Mouse (Mus musculus): ENCODE results near the gene Npas3.

The Npas3 gene

GRCm38 (mm10) chr12:54048126-54048525, 799.6 kb downstream of the Npas3 start:
- no peak for DNase-seq (ENCODE audit: low read depth in 2 of 2, low spot score in 2 of 2)

GRCm38 (mm10) chr12:54049926-54050325, 801.4 kb downstream of the Npas3 start:
- DNase-seq (ENCODE audit: low read depth in 2 of 2, low spot score in 2 of 2) = no peak

- DNase-seq (ENCODE audit: low read depth in 2 of 2, low spot score in 2 of 2) = no peak
Measured at GRCm38 (mm10) chr12:54052939-54053338, 804.5 kb downstream of the Npas3 start.

GRCm38 (mm10) chr12:54053598-54053997, 805.1 kb downstream of the Npas3 start:
- DNase-seq (ENCODE audit: low read depth in 2 of 2, low spot score in 2 of 2) = no peak

GRCm38 (mm10) chr12:54060732-54061131, 812.3 kb downstream of the Npas3 start:
- no peak for DNase-seq (ENCODE audit: low read depth in 2 of 2, low spot score in 2 of 2)

GRCm38 (mm10) chr12:54061168-54061567, 812.7 kb downstream of the Npas3 start:
- DNase-seq (ENCODE audit: low read depth in 2 of 2, low spot score in 2 of 2) = no peak

GRCm38 (mm10) chr12:54064986-54065385, 816.5 kb downstream of the Npas3 start:
- DNase-seq (ENCODE audit: low read depth in 2 of 2, low spot score in 2 of 2) = no peak

- no peak for DNase-seq (ENCODE audit: low read depth in 2 of 2, low spot score in 2 of 2)
Measured at GRCm38 (mm10) chr12:54065607-54066006, 817.1 kb downstream of the Npas3 start.

- no peak for DNase-seq (ENCODE audit: low read depth in 2 of 2, low spot score in 2 of 2)
Measured at GRCm38 (mm10) chr12:54067419-54067818, 818.9 kb downstream of the Npas3 start.

GRCm38 (mm10) chr12:54067886-54068756, 819.6 kb downstream of the Npas3 start:
- no peak for DNase-seq (ENCODE audit: low read depth in 2 of 2, low spot score in 2 of 2)

- no peak for DNase-seq (ENCODE audit: low read depth in 2 of 2, low spot score in 2 of 2)
Measured at GRCm38 (mm10) chr12:54068757-54069146, 820.3 kb downstream of the Npas3 start.

GRCm38 (mm10) chr12:54074012-54074411, 825.5 kb downstream of the Npas3 start:
- DNase-seq (ENCODE audit: low read depth in 2 of 2, low spot score in 2 of 2) = no peak

- no peak for DNase-seq (ENCODE audit: low read depth in 2 of 2, low spot score in 2 of 2)
Measured at GRCm38 (mm10) chr12:54080996-54081395, 832.5 kb downstream of the Npas3 start.

- no peak for DNase-seq (ENCODE audit: low read depth in 2 of 2, low spot score in 2 of 2)
Measured at GRCm38 (mm10) chr12:54093729-54094128, 845.3 kb downstream of the Npas3 start.

GRCm38 (mm10) chr12:54096492-54096891, 848.0 kb downstream of the Npas3 start:
- DNase-seq (ENCODE audit: low read depth in 2 of 2, low spot score in 2 of 2) = no peak

GRCm38 (mm10) chr12:54098136-54098535, 849.7 kb downstream of the Npas3 start:
- DNase-seq (ENCODE audit: low read depth in 2 of 2, low spot score in 2 of 2) = no peak

- peak; percentile 11 to 24 for DNase-seq (ENCODE audit: low read depth in 2 of 2, low spot score in 2 of 2)
Measured at GRCm38 (mm10) chr12:54098785-54099184, 850.3 kb downstream of the Npas3 start.

- DNase-seq (ENCODE audit: low read depth in 2 of 2, low spot score in 2 of 2) = no peak
Measured at GRCm38 (mm10) chr12:54099458-54099857, 851.0 kb downstream of the Npas3 start.

- DNase-seq (ENCODE audit: low read depth in 2 of 2, low spot score in 2 of 2) = no peak
Measured at GRCm38 (mm10) chr12:54101307-54101870, 852.9 kb downstream of the Npas3 start.

- DNase-seq (ENCODE audit: low read depth in 2 of 2, low spot score in 2 of 2) = no peak
Measured at GRCm38 (mm10) chr12:54102500-54102899, 854.0 kb downstream of the Npas3 start.

- DNase-seq (ENCODE audit: low read depth in 2 of 2, low spot score in 2 of 2) = no peak
Measured at GRCm38 (mm10) chr12:54105531-54105930, 857.1 kb downstream of the Npas3 start.

GRCm38 (mm10) chr12:54105946-54106345, 857.5 kb downstream of the Npas3 start:
- DNase-seq (ENCODE audit: low read depth in 2 of 2, low spot score in 2 of 2) = no peak

GRCm38 (mm10) chr12:54110342-54110741, 861.9 kb downstream of the Npas3 start:
- DNase-seq (ENCODE audit: low read depth in 2 of 2, low spot score in 2 of 2) = no peak

All from CD8-positive naive resting alpha-beta T cell, adult 2 months (primary cell).